Mouse (Mus musculus) bone marrow, adult 2 months (tissue): ENCODE data around the gene Cacna1c.

Experiments used
- CTCF ChIP-seq: fragments of 200-500 bp; IDR thresholded peaks from 2 replicates; pipeline ENCODE4 v1.5.1; 2011; ENCODE audit warnings: low read length, control low read depth; ENCODE audit not compliant: control insufficient read depth, insufficient read depth
- POLR2A ChIP-seq: fragments of 200-500 bp; IDR thresholded peaks from 2 replicates; pipeline ENCODE4 v1.6.1; 2011; ENCODE audit warnings: low read depth, mild to moderate bottlenecking, control low read depth, low read length, borderline replicate concordance; ENCODE audit not compliant: control insufficient read depth

DNA sequence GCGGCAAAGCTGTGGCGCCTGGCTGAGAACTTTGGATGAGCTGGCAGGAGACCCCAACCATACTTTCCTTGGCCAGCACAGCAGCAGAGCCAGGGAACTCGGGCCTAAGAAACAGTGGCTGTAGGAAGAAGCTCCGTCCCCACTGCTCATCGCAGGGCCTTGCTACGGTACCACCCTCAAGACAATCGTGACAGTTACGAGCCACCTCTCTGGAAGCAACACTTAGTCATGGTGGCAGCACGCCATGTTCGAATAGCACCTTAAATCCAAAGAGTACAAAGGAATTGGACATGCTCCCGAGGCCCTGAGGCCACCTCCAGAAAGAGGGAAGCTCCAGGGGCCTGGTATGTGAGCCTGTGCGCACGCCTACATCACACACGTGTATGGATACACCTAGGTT, 219.6 kb downstream of the Cacna1c start:
- TF ChIP-seq CTCF (no peak), POLR2A (no peak)
